Mouse (Mus musculus): ENCODE measurements around the gene Ghdc. TPM values are rescaled to one million over a fixed set of nuclear protein-coding genes. Genes with fewer than 3 reads are reported as not detected.

Ghdc gene
- polyA plus RNA-seq, 1 experiment, result 4.9 TPM

GRCm38 (mm10) chr11:100780247-100780646, 9.5 kb upstream of the Ghdc start:
- WGBS, result 87% methylated on average over 8 of the region's 8 CpGs
- TF ChIP-seq CTCF (IDR thresholded peaks at IDR 0.05; ENCODE audit: control insufficient read depth, insufficient read depth, low read length) (no peak), POLR2A (IDR thresholded peaks at IDR 0.05; ENCODE audit: borderline replicate concordance, control insufficient read depth, low read depth, low read length) (no peak)
- H3K4me3 ChIP-seq (replicated peaks; ENCODE audit: control insufficient read depth, low read depth, low read length), result no peak overlapping the region
- H3K4me1 ChIP-seq (ENCODE audit: control insufficient read depth, insufficient read depth, low read length), result no peaks in the 10 kb centered on the region; the same call in 1 of the 2 replicates
- H3K27ac ChIP-seq (ENCODE audit: control insufficient read depth, insufficient read depth, low read depth, low read length, poor library complexity), result no peak overlapping the region

- H3K4me1 ChIP-seq (ENCODE audit: control insufficient read depth, insufficient read depth, low read length), result no peaks in the 10 kb centered on the region; the same call in 1 of the 2 replicates
- TF ChIP-seq POLR2A (IDR thresholded peaks at IDR 0.05; ENCODE audit: borderline replicate concordance, control insufficient read depth, low read depth, low read length) (no peak), CTCF (IDR thresholded peaks at IDR 0.05; ENCODE audit: control insufficient read depth, insufficient read depth, low read length) (no peak)
- no peak overlapping the region for H3K4me3 ChIP-seq (replicated peaks; ENCODE audit: control insufficient read depth, low read depth, low read length)
- H3K27ac ChIP-seq (ENCODE audit: control insufficient read depth, insufficient read depth, low read depth, low read length, poor library complexity), result no peak overlapping the region
- WGBS, result 76% methylated on average over 3 of the region's 3 CpGs
Observed at GRCm38 (mm10) chr11:100778069-100778468, 7.3 kb upstream of the Ghdc start.

- Histone ChIP-seq H3K4me3 (replicated peaks; ENCODE audit: control insufficient read depth, low read depth, low read length) (no peak overlapping the region), H3K4me1 (ENCODE audit: control insufficient read depth, insufficient read depth, low read length) (peaks cover 2% of the 10 kb centered on the region; the same call in 1 of the 2 replicates), H3K27ac (ENCODE audit: control insufficient read depth, insufficient read depth, low read depth, low read length, poor library complexity) (peak overlapping the region; percentile 48; the same call in 1 of the 2 replicates)
- 66% methylated on average over 10 of the region's 10 CpGs for WGBS
- TF ChIP-seq POLR2A (IDR thresholded peaks at IDR 0.05; ENCODE audit: borderline replicate concordance, control insufficient read depth, low read depth, low read length) (no peak), CTCF (IDR thresholded peaks at IDR 0.05; ENCODE audit: control insufficient read depth, insufficient read depth, low read length) (no peak)
Observed at GRCm38 (mm10) chr11:100775921-100776320, 5.2 kb upstream of the Ghdc start.

GRCm38 (mm10) chr11:100774261-100774660, 3.5 kb upstream of the Ghdc start:
- no peak for TF ChIP-seq CTCF (IDR thresholded peaks at IDR 0.05; ENCODE audit: control insufficient read depth, insufficient read depth, low read length)
- TF ChIP-seq POLR2A (IDR thresholded peaks at IDR 0.05; ENCODE audit: borderline replicate concordance, control insufficient read depth, low read depth, low read length), result no peak
- Histone ChIP-seq H3K4me3 (replicated peaks; ENCODE audit: control insufficient read depth, low read depth, low read length) (no peak overlapping the region), H3K27ac (ENCODE audit: control insufficient read depth, insufficient read depth, low read depth, low read length, poor library complexity) (no peak overlapping the region), H3K4me1 (ENCODE audit: control insufficient read depth, insufficient read depth, low read length) (peaks cover 2% of the 10 kb centered on the region; the same call in 1 of the 2 replicates)
- WGBS, result 69% methylated on average over 4 of the region's 4 CpGs

- TF ChIP-seq CTCF (IDR thresholded peaks at IDR 0.05; ENCODE audit: control insufficient read depth, insufficient read depth, low read length) (no peak), POLR2A (IDR thresholded peaks at IDR 0.05; ENCODE audit: borderline replicate concordance, control insufficient read depth, low read depth, low read length) (no peak)
- Histone ChIP-seq H3K4me3 (replicated peaks; ENCODE audit: control insufficient read depth, low read depth, low read length) (no peak overlapping the region), H3K27ac (ENCODE audit: control insufficient read depth, insufficient read depth, low read depth, low read length, poor library complexity) (no peak overlapping the region), H3K4me1 (ENCODE audit: control insufficient read depth, insufficient read depth, low read length) (peaks cover 2% of the 10 kb centered on the region; the same call in 1 of the 2 replicates)
- 63% methylated on average over 6 of the region's 6 CpGs for WGBS
Observed at GRCm38 (mm10) chr11:100769980-100770379, 777 bp downstream of the Ghdc start.

- Histone ChIP-seq H3K4me1 (ENCODE audit: control insufficient read depth, insufficient read depth, low read length) (peaks cover 2% of the 10 kb centered on the region; the same call in 1 of the 2 replicates), H3K27ac (ENCODE audit: control insufficient read depth, insufficient read depth, low read depth, low read length, poor library complexity) (no peak overlapping the region), H3K4me3 (replicated peaks; ENCODE audit: control insufficient read depth, low read depth, low read length) (no peak overlapping the region)
- no peak for TF ChIP-seq POLR2A (IDR thresholded peaks at IDR 0.05; ENCODE audit: borderline replicate concordance, control insufficient read depth, low read depth, low read length)
- no peak for TF ChIP-seq CTCF (IDR thresholded peaks at IDR 0.05; ENCODE audit: control insufficient read depth, insufficient read depth, low read length)
- WGBS, result 72% methylated on average over 5 of the region's 5 CpGs
Observed at GRCm38 (mm10) chr11:100767871-100768270, 2.9 kb downstream of the Ghdc start.

- Histone ChIP-seq H3K27ac (ENCODE audit: control insufficient read depth, insufficient read depth, low read depth, low read length, poor library complexity) (no peak overlapping the region), H3K4me1 (ENCODE audit: control insufficient read depth, insufficient read depth, low read length) (peaks cover 4% of the 10 kb centered on the region), H3K4me3 (replicated peaks; ENCODE audit: control insufficient read depth, low read depth, low read length) (no peak overlapping the region)
- 84% methylated on average over 9 of the region's 9 CpGs for WGBS
- no peak for TF ChIP-seq CTCF (IDR thresholded peaks at IDR 0.05; ENCODE audit: control insufficient read depth, insufficient read depth, low read length)
- TF ChIP-seq POLR2A (IDR thresholded peaks at IDR 0.05; ENCODE audit: borderline replicate concordance, control insufficient read depth, low read depth, low read length), result no peak
Observed at GRCm38 (mm10) chr11:100766726-100767125, 4.0 kb downstream of the Ghdc start.

- Histone ChIP-seq H3K4me1 (ENCODE audit: control insufficient read depth, insufficient read depth, low read length) (peaks cover 1% of the 10 kb centered on the region; the same call in 1 of the 2 replicates), H3K4me3 (replicated peaks; ENCODE audit: control insufficient read depth, low read depth, low read length) (peak within 1 kb of the TSS; percentile 63), H3K27ac (ENCODE audit: control insufficient read depth, insufficient read depth, low read depth, low read length, poor library complexity) (no peak within 1 kb of the TSS; the same call in 1 of the 2 replicates)
- 90% methylated on average over 7 of the region's 7 CpGs for WGBS
- TF ChIP-seq POLR2A (IDR thresholded peaks at IDR 0.05; ENCODE audit: borderline replicate concordance, control insufficient read depth, low read depth, low read length), result no peak
- TF ChIP-seq CTCF (IDR thresholded peaks at IDR 0.05; ENCODE audit: control insufficient read depth, insufficient read depth, low read length), result no peak
Observed at GRCm38 (mm10) chr11:100762831-100763230, 7.9 kb downstream of the Ghdc start, which contains the start of gene Hcrt. Gene Hcrt, minus strand, starts transcription at chr11:100762931.

Measured in bone marrow, adult 2 months (tissue).